Mouse (Mus musculus): ENCODE results near the gene Krt10.

Krt10 gene

DNA sequence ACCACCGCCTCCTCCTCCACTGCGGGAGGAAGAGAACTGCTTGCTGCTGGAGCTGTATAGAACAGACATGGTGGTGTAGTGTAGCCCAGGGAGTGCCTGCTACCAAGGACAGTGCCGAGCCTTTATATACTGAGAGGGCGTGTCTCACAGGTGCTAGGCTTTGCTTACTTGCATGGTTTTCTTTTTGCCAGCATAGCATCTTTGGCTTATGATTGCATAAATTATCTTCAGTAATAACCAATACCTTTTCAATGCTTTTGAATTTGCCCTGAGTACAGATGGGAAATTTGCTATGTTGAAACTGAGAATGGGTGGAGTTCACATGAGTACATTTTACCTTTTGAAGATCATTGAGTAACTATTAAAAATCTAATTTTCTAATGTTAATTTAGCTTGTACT, at the start of gene Krt10:
Krt10 (minus strand) TSS at position 101 of the 400 bp plus-strand sequence.
- no peak for DNase-seq (ENCODE audit: low read depth)

DNA sequence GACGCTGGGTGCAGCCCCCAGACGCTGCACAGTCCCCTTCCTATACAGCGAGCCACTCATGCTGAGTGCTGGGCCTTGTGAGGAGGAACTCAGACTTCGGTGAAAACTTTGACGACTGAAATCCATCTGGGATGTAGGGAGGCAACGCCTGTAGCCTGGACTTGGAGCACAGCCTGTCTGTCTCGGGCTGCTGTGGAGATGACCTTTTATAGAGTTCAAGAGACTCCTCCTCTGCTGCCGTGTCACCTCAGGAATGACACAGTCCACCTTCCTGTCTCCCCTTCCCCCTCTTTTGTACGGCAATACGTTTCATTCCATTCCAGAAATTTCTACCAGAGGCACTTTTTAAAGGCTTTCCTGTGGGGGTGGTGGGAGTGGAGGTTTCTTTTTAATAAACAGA, 48.8 kb upstream of the Krt10 start, which contains the start of gene Krt20:
Krt20 (minus strand) TSS at position 179 of the 400 bp plus-strand sequence.
- DNase-seq (ENCODE audit: low read depth): no peak

DNA sequence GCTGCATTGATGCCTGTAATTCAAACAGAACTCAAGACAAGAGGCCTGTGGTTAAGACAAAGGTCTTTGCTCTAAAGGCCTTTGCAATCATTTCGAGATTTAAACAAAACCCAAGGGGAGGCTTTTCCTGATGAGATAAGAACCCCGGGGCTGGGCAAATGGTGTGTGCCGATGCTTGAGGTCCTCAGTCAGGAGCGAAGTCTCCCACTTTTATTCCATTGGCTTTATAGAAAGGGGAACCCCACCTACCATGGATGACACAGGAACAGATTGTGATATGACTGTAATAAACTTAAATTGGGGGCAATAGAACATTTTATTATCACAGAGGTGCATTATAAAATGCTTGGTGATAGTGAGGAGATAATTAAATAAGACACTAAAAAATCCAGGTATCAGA, 47.5 kb upstream of the Krt10 start:
- DNase-seq (ENCODE audit: low read depth): no peak

DNA sequence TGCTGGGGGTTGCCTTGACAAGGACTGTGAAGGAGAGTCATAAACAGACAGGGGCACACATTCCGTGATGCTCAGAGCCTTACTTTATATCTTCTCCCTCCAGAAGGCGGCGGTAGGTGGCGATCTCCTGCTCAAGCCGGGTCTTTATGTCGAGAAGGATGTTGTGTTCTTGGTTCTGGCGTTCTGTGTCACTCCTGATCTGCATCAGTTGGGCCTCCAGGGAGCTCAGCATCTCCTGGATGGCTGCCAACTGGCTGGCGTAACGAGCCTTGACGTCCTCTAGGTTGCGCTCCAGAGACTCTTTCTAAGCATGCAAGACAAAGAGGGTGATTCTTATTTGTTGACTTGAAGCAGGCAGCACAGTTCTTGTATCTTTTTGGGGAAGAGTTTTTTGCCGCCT, 41.5 kb upstream of the Krt10 start:
- no peak for DNase-seq (ENCODE audit: low read depth)

DNA sequence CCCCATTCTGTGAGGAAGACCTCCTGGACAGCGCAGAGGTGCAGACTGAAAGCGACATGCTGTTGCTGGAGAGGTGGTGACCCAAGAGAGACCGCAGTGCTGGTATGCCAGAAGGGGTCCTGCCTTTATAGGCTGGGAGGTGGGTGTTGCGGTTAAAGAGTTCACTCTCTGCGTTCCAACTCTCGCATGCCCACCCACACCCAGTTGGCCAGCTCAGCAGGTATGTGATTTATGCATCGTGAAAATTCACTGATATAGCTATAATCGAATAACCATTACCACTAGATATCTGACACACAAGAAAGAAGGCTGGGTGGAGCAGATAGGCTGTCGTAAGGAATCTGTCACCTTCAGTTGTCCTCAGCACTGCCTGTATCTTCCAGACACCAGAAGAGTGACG, 33.0 kb upstream of the Krt10 start, which contains the start of gene Krt12:
Krt12 (minus strand) TSS at position 101 of the 400 bp plus-strand sequence.
- no peak for DNase-seq (ENCODE audit: low read depth)

DNA sequence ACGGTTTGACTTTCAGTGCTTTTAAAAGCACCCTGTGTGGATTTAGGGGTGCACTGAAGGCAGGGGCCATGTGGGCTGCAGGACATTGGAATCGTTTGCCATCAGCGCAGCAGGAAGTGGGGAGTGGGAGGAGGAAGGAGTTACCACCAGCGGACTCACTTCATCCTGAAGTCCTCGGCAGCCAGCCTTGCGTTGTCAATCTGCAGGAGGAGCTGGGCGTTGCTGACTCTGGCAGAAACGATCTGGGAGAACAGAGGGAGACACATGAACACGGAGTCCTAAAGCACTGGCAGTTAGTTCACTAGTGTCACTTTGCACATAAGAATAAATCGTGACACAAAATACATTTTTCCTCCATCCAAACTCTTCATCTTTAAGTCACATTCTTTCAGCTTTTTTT, 31.4 kb upstream of the Krt10 start:
- no peak for DNase-seq (ENCODE audit: low read depth)

DNA sequence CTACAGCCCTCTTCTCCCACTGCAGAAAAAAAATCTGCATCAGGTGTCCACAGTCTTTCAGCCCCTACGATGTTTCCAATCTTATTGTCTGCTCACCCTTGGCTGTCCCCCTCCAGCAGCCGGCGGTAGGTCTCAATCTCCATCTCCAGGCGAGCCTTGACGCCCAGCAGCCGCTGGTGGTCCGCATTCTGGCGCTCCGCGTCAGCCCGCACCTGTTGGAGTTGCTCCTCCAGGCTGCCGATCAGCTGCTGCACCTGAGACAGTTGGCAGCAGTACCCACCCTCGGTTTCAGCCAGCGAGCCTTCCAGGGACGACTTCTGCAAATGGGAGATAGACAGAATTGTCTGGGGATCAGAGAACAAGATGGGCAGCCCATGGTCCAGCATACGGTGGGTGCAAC, 28.7 kb upstream of the Krt10 start:
- DNase-seq (ENCODE audit: low read depth): no peak

DNA sequence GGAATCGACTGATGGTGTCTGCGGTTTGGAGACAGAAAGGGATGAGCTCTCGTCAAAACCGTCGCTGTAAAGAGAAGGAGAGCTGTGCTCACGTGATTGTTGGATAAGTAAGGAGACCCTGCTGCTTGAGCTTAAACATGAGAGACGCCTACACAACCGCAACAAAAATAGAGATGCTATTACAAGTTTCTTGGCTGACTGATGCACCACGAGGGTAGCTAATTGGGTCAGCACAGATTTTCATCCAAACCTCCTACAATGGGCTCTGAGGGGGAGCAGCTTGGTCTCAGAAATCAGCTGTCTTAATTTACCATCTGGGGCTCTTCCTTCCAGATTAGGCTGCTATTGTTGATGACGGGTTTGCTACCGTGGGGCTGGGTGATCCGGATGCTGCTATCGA, 27.7 kb upstream of the Krt10 start:
- no peak for DNase-seq (ENCODE audit: low read depth)

DNA sequence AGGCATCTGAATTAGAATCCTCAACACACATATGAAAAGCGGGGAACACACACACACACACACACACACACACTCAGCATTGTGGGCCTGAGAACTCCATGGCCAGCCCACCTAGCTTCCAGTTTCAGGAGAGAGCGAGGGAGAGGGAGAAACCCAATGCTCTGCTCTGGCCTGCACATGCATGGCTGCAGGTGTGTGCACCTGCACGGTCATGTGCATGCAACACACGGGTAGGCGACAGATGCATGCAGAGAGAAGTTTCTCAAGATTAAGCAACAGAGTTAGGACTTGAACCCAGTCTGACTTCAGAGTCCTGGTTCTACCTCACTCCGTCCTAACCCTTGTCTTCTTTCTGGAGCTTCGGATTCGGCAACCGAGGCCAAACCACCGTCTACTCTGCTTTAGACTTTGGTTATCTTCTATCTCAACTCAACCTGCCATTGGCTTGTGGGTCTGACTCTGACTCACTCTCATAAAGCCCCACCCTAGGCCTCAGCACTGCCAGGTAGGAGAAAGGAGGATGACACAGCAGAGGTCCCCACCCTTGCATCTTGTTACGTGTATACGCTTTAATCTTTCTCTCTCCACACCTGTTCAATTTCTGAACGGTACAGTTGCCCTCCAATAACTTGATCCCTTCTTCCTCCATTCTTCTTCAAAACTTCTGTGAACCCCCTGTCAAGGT, 25.4 kb upstream of the Krt10 start:
- DNase-seq (ENCODE audit: low read depth): no peak

DNA sequence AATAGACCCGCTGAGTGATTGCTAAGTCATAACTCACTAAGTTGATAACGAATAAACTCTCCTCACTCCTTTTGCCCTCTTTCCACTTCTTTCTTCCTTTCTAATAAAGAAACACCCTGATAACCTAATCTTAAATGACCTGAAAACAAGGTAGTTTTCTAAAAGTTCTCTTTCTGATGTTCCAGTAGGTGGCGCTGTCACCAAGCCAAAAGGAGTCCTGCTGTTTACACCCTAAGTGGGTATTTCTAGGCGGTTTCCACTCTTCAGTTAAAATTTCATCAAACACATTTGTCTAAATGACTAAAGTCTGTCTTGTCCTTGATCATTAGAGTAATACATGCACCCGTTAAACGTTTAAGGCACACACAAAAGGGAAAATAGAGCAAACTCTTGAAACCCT, 24.1 kb upstream of the Krt10 start:
- peak; percentile 19 for DNase-seq (ENCODE audit: low read depth)

DNA sequence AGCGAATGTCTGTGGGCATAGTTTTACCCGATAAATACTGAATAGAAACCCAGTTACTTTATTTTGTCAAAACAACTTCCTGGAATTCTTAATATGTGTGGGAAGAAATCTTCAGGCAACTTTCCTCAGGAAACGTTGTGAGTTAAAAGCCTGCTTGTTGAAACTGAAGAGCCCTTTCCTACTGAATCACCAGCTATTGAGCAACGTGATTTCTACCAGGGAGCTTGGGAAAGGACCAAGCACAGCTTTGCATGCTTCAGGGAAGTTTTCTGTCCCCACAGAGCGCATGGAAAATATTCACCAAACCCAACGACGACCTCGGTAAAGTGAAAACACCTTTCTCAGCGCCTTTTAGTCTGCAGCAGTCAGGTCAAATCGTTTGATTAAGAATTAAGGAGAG, 17.0 kb upstream of the Krt10 start:
- DNase-seq (ENCODE audit: low read depth): no peak

DNA sequence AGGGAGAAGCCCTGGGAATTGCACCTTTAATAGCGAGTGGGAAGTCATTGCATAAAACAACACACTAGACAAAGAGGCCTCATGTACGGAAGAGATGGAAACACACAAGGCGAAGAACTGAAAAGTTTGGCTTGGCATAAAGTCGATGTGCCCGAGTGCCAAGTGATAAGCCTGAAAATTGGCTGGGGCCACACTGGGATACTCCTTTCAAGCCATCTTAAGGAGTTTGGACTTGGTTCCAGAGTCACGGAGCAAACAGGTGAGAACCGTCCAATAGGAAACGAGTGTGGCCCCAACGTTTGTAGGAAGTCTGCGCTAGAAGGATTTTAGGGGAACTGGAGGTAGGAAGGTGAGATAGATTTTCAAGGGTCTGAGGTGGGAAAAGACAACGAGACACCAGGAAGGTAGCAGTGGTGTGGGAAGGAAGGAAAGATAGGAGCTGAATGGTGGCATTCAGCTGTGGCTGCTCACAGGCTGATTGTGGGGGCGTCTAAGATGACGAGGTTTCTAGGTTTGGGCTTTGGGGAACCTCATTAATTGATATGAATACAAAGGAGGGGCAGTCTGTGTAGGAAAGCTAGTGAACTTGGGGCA, 10.9 kb upstream of the Krt10 start:
- DNase-seq (ENCODE audit: low read depth): no peak

DNA sequence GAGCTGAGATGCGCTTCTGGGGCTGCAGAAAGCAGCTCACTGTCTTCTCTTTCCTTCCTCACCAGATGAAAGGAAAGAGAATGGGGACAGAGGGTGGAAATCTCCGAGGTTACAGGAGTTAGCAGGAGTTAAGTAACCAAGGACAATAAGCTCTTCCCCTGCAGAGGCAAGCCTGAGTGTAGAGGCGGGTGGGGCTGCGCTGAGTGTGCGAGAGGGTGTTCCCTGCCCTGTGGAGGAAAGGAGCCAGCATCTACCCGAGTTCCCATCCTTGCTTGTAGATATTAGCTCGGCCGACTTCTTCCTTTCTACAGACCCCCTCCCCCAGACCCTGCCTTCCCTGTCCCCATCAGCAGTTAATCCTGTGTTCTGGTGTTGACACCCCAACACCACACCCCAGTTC, 9.7 kb upstream of the Krt10 start:
- DNase-seq (ENCODE audit: low read depth): no peak

DNA sequence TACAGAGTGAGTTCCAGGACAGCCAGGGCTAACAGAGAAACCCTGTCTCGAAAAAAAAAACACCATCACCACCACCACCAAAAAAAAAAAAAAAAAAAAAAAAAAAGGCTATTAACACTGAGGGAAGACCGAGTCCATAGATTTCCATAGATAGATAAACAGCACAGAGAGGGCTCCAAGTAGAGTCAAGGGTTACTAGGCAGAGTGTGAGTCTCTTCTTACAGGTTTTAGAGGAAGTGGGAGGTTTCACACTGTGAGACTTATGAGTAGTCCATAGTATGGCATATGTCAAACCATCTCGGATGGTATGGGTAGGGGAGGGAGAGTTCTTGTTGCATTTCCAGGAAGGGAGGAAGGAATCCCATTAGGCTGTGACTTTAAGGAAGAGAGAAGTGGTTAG, 8.9 kb upstream of the Krt10 start:
- no peak for DNase-seq (ENCODE audit: low read depth)

DNA sequence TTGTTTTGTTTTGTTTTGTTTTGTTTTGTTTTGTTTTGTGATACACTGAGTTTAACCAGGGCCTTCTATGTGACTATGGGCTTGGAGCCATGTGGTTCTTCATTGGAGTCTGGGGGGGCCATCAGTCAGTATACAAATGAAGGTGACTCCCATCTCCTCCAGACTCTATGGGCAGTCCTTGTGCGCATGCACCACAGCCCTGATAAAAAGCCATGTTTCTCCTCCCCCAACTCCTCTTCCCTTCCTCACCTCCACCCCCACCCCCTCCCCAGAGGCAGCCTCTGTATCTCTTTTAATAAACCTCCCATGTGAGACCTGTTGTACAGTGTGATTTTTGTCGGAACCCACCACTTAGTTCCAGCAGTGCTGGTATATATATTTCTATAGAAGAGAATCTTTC, 7.5 kb upstream of the Krt10 start:
- DNase-seq (ENCODE audit: low read depth): no peak

DNA sequence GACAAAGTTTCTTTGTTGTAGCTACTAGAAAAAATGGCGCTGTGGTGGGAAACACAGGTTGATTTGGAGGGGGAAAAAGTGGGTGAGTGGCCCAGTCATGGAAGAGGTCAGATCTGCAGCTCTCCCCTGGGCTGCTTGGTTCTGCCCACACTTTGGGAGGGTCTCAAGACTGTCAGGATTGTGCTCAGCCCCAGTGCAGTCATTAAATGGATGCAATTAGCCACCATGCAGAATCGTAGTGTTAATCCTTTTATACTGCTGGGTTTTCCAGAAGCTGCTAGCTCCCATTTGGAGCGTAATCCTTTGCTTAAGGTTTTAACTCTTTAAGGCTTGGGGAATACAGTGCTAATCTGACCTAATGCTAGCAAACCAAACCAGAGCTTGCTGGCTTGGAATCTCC, 6.9 kb upstream of the Krt10 start:
- DNase-seq (ENCODE audit: low read depth): no peak

DNA sequence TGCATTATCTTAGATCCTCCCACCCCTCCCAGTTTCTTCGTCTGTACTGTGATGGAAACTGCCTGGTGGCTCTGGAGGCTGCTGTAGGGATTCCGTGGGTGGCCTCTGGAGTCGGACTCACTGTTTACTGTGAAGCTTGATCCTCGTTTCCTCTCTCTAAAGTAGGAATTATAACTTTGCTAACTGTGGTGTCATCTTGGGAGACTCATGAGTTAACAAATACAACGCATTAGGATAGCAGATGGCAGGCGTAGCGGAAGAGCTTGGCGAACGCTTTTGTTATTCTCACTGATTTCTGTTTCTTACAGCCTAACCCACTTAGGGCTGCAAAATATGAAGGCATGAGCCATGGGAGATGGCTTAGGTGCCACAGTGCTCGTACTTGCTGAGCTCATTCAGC, 3.3 kb upstream of the Krt10 start:
- no peak for DNase-seq (ENCODE audit: low read depth)

DNA sequence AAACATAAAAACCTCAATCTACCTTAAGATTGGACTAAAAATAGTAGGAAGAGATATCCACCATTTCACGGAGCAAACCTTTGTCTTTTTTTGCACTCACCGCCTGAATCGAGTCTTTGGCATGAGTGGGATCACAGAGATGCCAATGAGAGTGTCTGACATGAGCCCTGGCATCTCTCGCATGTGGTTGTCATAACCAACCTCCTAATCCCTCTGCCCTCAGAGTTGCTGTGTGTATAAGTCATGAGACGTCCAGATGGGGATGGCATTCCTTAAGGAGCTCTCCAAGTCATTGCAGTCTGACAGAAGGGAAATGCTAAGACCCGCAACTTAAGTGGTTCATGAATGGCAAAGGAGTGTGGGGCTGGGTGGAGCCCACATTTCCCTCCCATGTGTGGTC, 2.2 kb upstream of the Krt10 start:
- no peak for DNase-seq (ENCODE audit: low read depth)

DNA sequence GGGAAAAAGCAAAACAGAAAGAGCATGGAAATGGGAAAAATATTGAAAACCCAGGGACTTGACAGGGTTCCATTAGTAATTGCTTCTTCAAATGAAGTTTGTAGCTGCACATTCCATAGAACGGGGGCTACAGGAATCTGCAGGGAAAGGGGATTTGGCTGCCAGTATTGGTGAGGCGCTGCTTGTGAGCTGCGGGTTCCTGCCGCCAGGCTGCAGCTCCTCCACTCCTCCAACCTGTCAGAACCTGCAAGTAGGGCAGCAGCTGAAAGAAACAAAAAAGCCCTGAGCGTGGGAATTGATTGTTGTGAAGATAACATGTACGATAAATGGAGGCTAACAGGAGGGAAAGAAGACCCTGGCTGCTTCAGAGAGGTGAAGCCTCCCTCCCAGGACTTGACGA, 1.7 kb upstream of the Krt10 start:
- DNase-seq (ENCODE audit: low read depth): no peak

DNA sequence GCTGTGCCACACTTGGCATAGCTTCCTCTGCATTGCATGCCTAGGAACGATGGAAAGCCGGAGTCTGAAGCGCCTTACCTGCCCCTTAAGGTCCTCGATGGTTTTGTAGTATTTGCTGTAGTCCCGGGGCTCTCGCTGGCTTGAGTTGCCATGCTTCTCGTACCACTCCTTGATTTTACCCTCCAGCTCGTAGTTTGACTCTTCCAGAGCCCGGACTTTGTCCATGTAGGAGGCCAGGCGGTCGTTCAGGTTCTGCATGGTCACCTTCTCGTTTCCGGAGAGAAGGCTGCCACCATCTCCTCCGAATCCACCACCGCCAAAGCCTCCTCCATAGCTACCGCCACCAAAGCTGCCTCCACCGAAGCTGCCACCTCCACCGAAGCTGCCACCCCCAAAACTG, 503 bp downstream of the Krt10 start:
- no peak for DNase-seq (ENCODE audit: low read depth)

DNA sequence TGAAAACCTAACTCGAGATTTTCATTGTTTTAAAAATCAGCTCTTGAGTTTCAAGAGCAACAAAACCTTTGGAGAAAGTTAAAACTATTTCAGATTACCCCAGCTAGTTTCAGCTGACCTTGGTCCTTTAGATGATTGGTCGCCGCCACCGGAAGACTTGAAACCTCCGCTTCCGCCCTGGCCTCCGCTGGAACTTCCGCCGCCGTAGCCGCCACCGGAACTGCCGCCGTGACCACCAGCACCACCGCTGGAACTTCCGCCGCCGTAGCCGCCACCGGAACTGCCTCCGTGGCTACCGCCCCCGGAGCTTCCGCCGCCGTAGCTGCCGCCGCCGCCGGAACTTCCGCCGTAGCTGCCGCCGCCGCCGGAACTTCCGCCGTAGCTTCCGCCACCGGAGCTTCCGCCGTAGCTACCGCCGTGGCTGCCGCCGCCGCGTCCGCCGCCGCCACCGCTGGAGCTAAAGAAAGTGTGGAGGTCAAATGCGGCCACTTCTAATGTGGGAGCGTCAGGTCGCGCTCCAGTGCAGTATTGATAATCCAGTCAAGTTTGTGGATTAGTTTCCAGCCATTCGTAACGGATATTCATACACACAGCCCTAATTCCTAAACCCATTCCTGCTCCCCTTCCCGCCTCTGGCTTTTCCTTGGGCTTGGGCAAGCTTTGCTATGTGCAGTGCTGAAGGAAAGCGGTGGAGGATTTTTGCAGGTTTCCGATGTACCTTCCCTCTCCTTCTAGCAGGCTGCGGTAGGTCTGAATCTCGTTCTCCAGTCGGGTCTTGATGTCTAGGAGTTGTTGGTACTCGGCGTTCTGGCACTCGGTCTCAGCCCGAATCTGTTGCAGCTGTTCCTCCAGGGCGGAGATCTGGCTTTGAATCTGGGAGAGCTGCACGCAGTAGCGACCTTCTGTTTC, 3.1 kb downstream of the Krt10 start:
- DNase-seq (ENCODE audit: low read depth): peak; percentile 48

DNA sequence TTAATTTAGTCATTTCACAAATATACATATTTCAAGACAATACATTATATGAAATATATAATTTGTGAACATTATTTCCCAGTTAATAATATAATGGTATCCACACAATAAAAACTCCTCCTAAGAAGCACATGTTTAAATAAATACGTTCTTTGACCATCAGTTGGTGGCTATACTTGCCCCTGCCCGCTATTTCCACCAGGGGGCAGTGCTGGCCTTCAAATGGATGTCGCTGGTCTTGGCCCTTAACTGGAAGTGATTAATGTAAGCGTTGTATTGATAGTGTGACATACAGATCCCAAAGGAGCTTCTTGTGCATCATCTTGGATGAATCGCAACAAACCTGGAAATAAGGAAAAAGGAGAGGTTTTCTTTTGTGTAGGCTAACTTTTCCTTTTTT, 9.6 kb downstream of the Krt10 start:
- peak; percentile 61 for DNase-seq (ENCODE audit: low read depth)

DNA sequence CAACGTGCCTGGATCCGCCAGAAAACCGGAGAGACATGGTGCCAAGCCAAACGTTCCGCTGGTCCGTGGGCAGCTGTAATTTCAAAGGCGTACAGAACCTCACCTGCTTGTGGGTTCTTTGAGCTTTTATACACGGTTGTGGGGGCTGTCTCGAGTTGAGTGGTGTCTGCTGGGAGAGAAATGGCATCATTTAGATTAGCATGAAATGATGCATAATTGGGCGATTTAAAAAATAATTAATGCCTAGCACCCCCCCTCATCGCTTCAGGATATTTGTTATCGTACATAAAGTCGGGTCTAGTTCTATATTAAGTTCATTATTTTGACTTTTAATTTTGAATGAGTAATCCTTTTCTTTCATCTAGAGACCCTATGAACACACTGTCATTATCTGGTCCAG, 14.4 kb downstream of the Krt10 start, which contains the start of gene Krt28:
Krt28 (minus strand) TSS at position 101 of the 400 bp plus-strand sequence.
- DNase-seq (ENCODE audit: low read depth): no peak
